Mouse (Mus musculus) adrenal gland, postnatal 14 days (tissue): ENCODE results near the gene Nrm. TPM values are rescaled to one million over a fixed set of nuclear protein-coding genes. Genes with fewer than 3 reads are reported as not detected.

Experiments
- DNase-seq: peaks from one replicate; pipeline ENCODE4 v3.0.0; 2021; ENCODE audit warnings: mixed read lengths
- microRNA-seq, 2 experiments: library from miRNA; unstranded; fragments of <30 nt; microRNA quantifications; one replicate each; pipeline ENCODE4 v1.2.0; 2021
- total RNA-seq: library from RNA; stranded (reverse); gene quantifications from 2 replicates; pipeline ENCODE4 v1.2.3, GENCODE M21; 2021

Gene Nrm
- total RNA-seq, 1 experiment from 2014 or later: 10.6 TPM

- DNase-seq: no peak
Measured at GRCm38 (mm10) chr17:35905587-35905986, 44.5 kb downstream of the Nrm start.

GRCm38 (mm10) chr17:35907609-35908008 is 46.5 kb downstream of the Nrm start:
- DNase-seq: no peak

DNA sequence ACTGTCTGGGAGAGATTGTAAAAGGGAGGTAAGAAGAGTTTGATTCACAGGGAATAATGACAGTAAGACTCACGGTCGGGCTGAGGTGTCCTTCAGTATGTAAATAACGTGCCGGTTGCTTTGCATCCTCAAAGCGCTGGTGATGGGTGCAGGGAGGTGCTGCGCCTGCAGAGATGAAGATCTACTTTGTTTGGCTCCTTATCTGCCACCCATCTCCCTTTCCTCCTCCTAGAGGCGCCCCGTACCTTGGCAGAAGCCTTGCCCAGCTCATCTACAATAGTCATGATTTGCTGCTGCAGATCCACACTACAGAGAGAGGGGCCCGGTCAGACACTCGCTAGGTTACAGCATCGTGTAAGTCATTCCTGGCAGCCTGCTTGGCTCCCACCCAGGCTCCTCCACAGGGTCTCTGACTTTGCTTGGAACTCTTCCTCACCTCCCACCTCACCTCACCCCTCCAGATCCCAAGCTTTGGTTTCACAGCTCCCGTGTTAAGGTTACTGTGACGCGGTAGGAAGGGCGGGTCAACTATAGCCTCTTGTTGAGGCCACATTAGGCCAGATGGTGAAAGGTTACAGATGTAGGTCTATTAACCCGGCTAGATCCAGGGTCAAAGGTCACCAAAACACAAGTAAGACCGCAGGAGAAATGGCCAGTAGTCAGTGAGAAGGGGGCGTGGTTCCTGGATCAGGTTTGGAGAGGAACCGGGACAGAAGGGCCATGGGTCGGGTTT is 48.2 kb downstream of the Nrm start:
- peak; percentile 17 for DNase-seq

GRCm38 (mm10) chr17:35909919-35910369 is 48.8 kb downstream of the Nrm start, which contains the start of gene Atat1:
TSS of gene Atat1 (minus strand) at chr17:35910075.
- DNase-seq: peak; percentile 99

DNA sequence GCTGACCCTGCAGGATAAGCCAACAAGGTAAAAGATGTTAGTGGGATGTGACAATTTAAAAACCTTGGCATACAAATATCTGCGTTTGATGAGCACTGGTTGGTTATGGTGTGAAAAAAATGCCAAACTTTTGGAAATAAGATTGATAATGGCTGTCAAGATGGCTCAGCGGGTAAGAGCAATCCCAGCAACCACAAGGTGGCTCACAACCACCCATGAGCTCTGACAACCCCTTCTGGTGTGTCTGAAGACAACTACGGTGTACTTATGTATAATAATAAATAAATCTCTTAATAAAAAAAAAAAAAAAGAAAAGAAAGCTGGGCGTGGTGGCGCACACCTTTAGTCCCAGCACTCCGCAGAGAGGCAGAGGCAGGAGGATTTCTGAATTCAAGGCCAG is 53.9 kb downstream of the Nrm start:
- DNase-seq: no peak

Small RNAs within 50 kb of the gene (microRNA-seq; reads per million reads assigned to microRNA genes)
- 0.43 to 1.1 reads per million in 2 experiments for gene Gm28033

Other genes with a start within 250 kb of the Nrm start
- gene Gm9573, start 234.7 kb upstream of the Nrm start, total RNA-seq: not detected in 2 replicates
- not detected in 2 replicates for gene Mucl3, start 217.6 kb upstream of the Nrm start, total RNA-seq
- gene Vars2, start 193.7 kb upstream of the Nrm start, total RNA-seq: 49.6 and 52.0 TPM in 2 replicates
- gene Gtf2h4, start 187.6 kb upstream of the Nrm start, total RNA-seq: 24.3 and 24.7 TPM in 2 replicates
- gene Ddr1, start 156.7 kb upstream of the Nrm start, total RNA-seq: 36.3 and 36.4 TPM in 2 replicates
- 12.7 and 26.3 TPM in 2 replicates for gene Ier3, start 39.6 kb upstream of the Nrm start, total RNA-seq
- 52.4 and 59.5 TPM in 2 replicates for gene Flot1, start 38.1 kb upstream of the Nrm start, total RNA-seq
- gene Tubb5, start 23.0 kb upstream of the Nrm start, total RNA-seq: 285 and 320 TPM in 2 replicates
- gene Mdc1, start 19.8 kb upstream of the Nrm start, total RNA-seq: 20.6 and 21.9 TPM in 2 replicates
- 29.5 and 44.4 TPM in 2 replicates for gene Ppp1r18, start 4.3 kb downstream of the Nrm start, total RNA-seq
- gene Dhx16, start 18.5 kb downstream of the Nrm start, total RNA-seq: 40.2 and 41.1 TPM in 2 replicates
- 73.6 and 79.5 TPM in 2 replicates for gene 2310061I04Rik, start 36.1 kb downstream of the Nrm start, total RNA-seq
- gene Atat1, start 48.8 kb downstream of the Nrm start, total RNA-seq: 29.0 and 31.5 TPM in 2 replicates
- gene Mrps18b, start 55.1 kb downstream of the Nrm start, total RNA-seq: 108 and 114 TPM in 2 replicates
- gene Ppp1r10, start 55.1 kb downstream of the Nrm start, total RNA-seq: 91.4 and 97.7 TPM in 2 replicates
- gene Abcf1, start 108.4 kb downstream of the Nrm start, total RNA-seq: 92.5 and 100 TPM in 2 replicates
- gene Gnl1, start 118.5 kb downstream of the Nrm start, total RNA-seq: 42.7 and 48.7 TPM in 2 replicates
- gene Prr3, start 118.9 kb downstream of the Nrm start, total RNA-seq: 24.3 and 24.7 TPM in 2 replicates
- gene H2-T24, start 159.2 kb downstream of the Nrm start, total RNA-seq: 4.6 and 8.2 TPM in 2 replicates
- gene H2-T23, start 171.5 kb downstream of the Nrm start, total RNA-seq: 44.2 and 52.7 TPM in 2 replicates
- gene H2-T22, start 181.4 kb downstream of the Nrm start, total RNA-seq: 23.3 and 27.6 TPM in 2 replicates
- not detected in 2 replicates for gene Gm6034, start 181.6 kb downstream of the Nrm start, total RNA-seq
- gene Gm11127, start 197.1 kb downstream of the Nrm start, total RNA-seq: 2.2 and 3.0 TPM in 2 replicates